Mouse (Mus musculus) olfactory bulb, adult 2 months (tissue): Measurements from ENCODE around the gene Ank3.

ENCODE experiments used
- CTCF ChIP-seq: fragments of 200-500 bp; IDR thresholded peaks from 2 replicates; pipeline ENCODE4 v1.5.1; 2012; ENCODE audit warnings: low read depth, mild to moderate bottlenecking, low read length, moderate library complexity; ENCODE audit not compliant: insufficient read depth
- POLR2A ChIP-seq: fragments of 200-500 bp; IDR thresholded peaks from 2 replicates; pipeline ENCODE4 v1.6.1; 2012; ENCODE audit warnings: mild to moderate bottlenecking, low read depth, low read length, moderate library complexity; ENCODE audit not compliant: insufficient read depth

- TF ChIP-seq CTCF (no peak), POLR2A (no peak)
Measured at GRCm38 (mm10) chr10:69728876-69729275, 330.3 kb downstream of the Ank3 start.
